10 mouse cellular contexts compared by ENCODE assay signal in genomic region chr11:60294630-60295313, GRCm38 (mm10). TPM values are rescaled to one million over a fixed set of nuclear protein-coding genes. Genes with fewer than 3 reads are reported as not detected.
DNase-seq lines count a peak whose midpoint lies in the region; ATAC-seq and TF ChIP-seq lines count a peak whose summit lies in the region.
"Had no signal": no experiment of that assay in that cellular context is flagged by ENCODE, and none has a peak within 500 bp of the region (broad histone marks: within the 10 kb centered on the region; RNA-seq: fewer than 3 reads in every experiment).

No protein-coding gene starts in this region.

- TF ChIP-seq CTCF in testis, adult 2 months (IDR thresholded peaks at IDR 0.05; ENCODE audit: control insufficient read depth, insufficient read depth, insufficient replicate concordance, low read depth, low read length): no peak
- TF ChIP-seq CTCF in forebrain, postnatal 0 days (IDR thresholded peaks at IDR 0.05; ENCODE audit: low read depth): no peak

- no peak overlapping the region for H3K9ac ChIP-seq in forebrain, postnatal 0 days
- peak overlapping the region; percentile 52 for H3K9ac ChIP-seq in liver, embryonic 16.5 days (ENCODE audit: low read depth, low read length)

- no peaks in the 10 kb centered on the region for H3K9me3 ChIP-seq in forebrain, postnatal 0 days (ENCODE audit: low read length)
- H3K9me3 ChIP-seq in liver, embryonic 16.5 days (replicated peaks; ENCODE audit: control insufficient read depth, low read length): no peaks in the 10 kb centered on the region

- no peak for TF ChIP-seq POLR2A in testis, adult 2 months (IDR thresholded peaks at IDR 0.05; ENCODE audit: control insufficient read depth, low read depth, low read length)

- H3K27me3 ChIP-seq in testis, adult 2 months (ENCODE audit: control insufficient read depth, insufficient read depth, low read length): no peaks in the 10 kb centered on the region
- no peaks in the 10 kb centered on the region for H3K27me3 ChIP-seq in forebrain, postnatal 0 days (ENCODE audit: insufficient read depth, low read length)
- no peaks in the 10 kb centered on the region for H3K27me3 ChIP-seq in liver, embryonic 16.5 days (ENCODE audit: control insufficient read depth, insufficient read depth, low read depth, low read length)

- H3K4me2 ChIP-seq in forebrain, postnatal 0 days (ENCODE audit: low read depth): no peak overlapping the region
- peak overlapping the region; percentile 59 for H3K4me2 ChIP-seq in liver, embryonic 16.5 days (ENCODE audit: low read depth, low read length)

- H3K27ac ChIP-seq in testis, adult 2 months (ENCODE audit: control insufficient read depth, insufficient read depth, low read depth, low read length): peak overlapping the region; percentile 8; the same call in 1 of the 2 replicates
- peak overlapping the region; percentile 74 for H3K27ac ChIP-seq in forebrain, postnatal 0 days (ENCODE audit: low read depth, low read length)
- peak overlapping the region; percentile 82 for H3K27ac ChIP-seq in liver, embryonic 16.5 days (ENCODE audit: low read length)

- H3K36me3 ChIP-seq in testis, adult 2 months (ENCODE audit: control insufficient read depth, insufficient read depth, low read length): no peaks in the 10 kb centered on the region
- H3K36me3 ChIP-seq in forebrain, postnatal 0 days (ENCODE audit: insufficient read depth): no peaks in the 10 kb centered on the region
- no peaks in the 10 kb centered on the region for H3K36me3 ChIP-seq in liver, embryonic 16.5 days (ENCODE audit: control insufficient read depth, insufficient read depth)

- H3K4me1 ChIP-seq in testis, adult 2 months (ENCODE audit: control insufficient read depth, insufficient read depth, low read length): peaks cover 7% of the 10 kb centered on the region
- 0 out of 2 replicates have a peak, but pooled peaks cover 10% of the 10 kb centered on the region for H3K4me1 ChIP-seq in forebrain, postnatal 0 days (ENCODE audit: insufficient read depth)
- H3K4me1 ChIP-seq in liver, embryonic 16.5 days (ENCODE audit: control insufficient read depth, low read depth, low read length): peaks cover 33% of the 10 kb centered on the region

- peak; percentile 34 for ATAC-seq in forebrain, postnatal 0 days
- peak; percentile 93 for ATAC-seq in liver, embryonic 16.5 days (ENCODE audit: low read depth)
- no peak for ATAC-seq in granulocyte monocyte progenitor cell, adult 5-6 weeks (replicated peaks; ENCODE audit: poor library complexity, severe bottlenecking)

- H3K4me3 ChIP-seq in testis, adult 2 months (ENCODE audit: control insufficient read depth, low read depth, low read length): no peak overlapping the region
- no peak overlapping the region for H3K4me3 ChIP-seq in forebrain, postnatal 0 days (ENCODE audit: low read depth, low read length)
- peak overlapping the region; percentile 31 for H3K4me3 ChIP-seq in liver, embryonic 16.5 days (ENCODE audit: low read depth, low read length)
- H3K4me3 ChIP-seq: myocyte had no signal

- WGBS in forebrain, postnatal 0 days: 36% methylated on average over 5 of the region's 5 CpGs
- WGBS in liver, embryonic 16.5 days (ENCODE audit: insufficient replicate concordance): 34% methylated on average over 5 of the region's 5 CpGs

- no peak for DNase-seq in testis, postnatal 14 days (ENCODE audit: low spot score)
- no peak for DNase-seq in forebrain, postnatal 0 days
- no peak for DNase-seq in cerebellum, postnatal 4 days (ENCODE audit: low spot score in 2 of 2)
- DNase-seq in left cerebral cortex, adult 9 months (ENCODE audit: low spot score in 2 of 2): no peak
- no peak for DNase-seq in thymus, postnatal 36 days
- DNase-seq: thymus, postnatal 25 days had no signal

RNA-seq across cellular contexts. Expression of gene Tom1l2, which starts 57.9 kb away (rescaled TPM):
- polyA plus RNA-seq in testis, adult 2 months (2012; rRNA removed): 18.5 and 22.3 TPM in 2 replicates
- total RNA-seq in forebrain, postnatal 0 days (2014; rRNA removed): 72.0 and 80.8 TPM in 2 replicates
- polyA plus RNA-seq in forebrain, postnatal 0 days (2015; fragmentation: Nextera tagmentation; extraction: Ambion mirVana): 37.2 and 44.3 TPM in 2 replicates
- polyA plus RNA-seq in liver, embryonic 16.5 days (2015; fragmentation: Nextera tagmentation; extraction: Ambion mirVana): 5.7 and 6.8 TPM in 2 replicates
- 14.1 and 16.8 TPM in 2 replicates for total RNA-seq in granulocyte monocyte progenitor cell, adult 5-6 weeks (2014; fragmentation: Nextera tagmentation)
- 3.3 and 5.0 TPM in 2 replicates for total RNA-seq in granulocyte monocyte progenitor cell, adult 5-6 weeks (2017)

RNA-seq across cellular contexts. Expression of gene Drc3, which starts 58.4 kb away (rescaled TPM):
- polyA plus RNA-seq in testis, adult 2 months (2012; rRNA removed): 62.2 and 70.2 TPM in 2 replicates
- 13.0 and 15.5 TPM in 2 replicates for total RNA-seq in forebrain, postnatal 0 days (2014; rRNA removed)
- polyA plus RNA-seq in forebrain, postnatal 0 days (2015; fragmentation: Nextera tagmentation; extraction: Ambion mirVana): 6.9 and 10.0 TPM in 2 replicates
- polyA plus RNA-seq in liver, embryonic 16.5 days (2015; fragmentation: Nextera tagmentation; extraction: Ambion mirVana): 0.39 and 0.50 TPM in 2 replicates
- total RNA-seq in granulocyte monocyte progenitor cell, adult 5-6 weeks (2014; fragmentation: Nextera tagmentation): 1.8 TPM in 1 of 2 replicates, not detected in the other
- total RNA-seq in granulocyte monocyte progenitor cell, adult 5-6 weeks (2017): 0.52 and 1.2 TPM in 2 replicates

Comparison
In these comparisons a context has a peak if more than half of its experiments do, and no peak if none do; other contexts are left out.
1. H3K27ac ChIP-seq: peak in every context shown above with its lines; median percentile 82 in liver, embryonic 16.5 days; 74 in forebrain, postnatal 0 days; 8 in testis, adult 2 months.